Mouse (Mus musculus): Measurements from ENCODE around the gene Serpine1.
A peak's percentile ranks its signal among the peaks of the same experiment; 100 is the strongest.
"Not testable (repeated sequence)": the region's sequence is repeated elsewhere in the genome, so short reads cannot be mapped to it uniquely, and the experiment has no call there.

Serpine1 gene

GRCm38 (mm10) chr5:137072079-137072960, at the start of gene Serpine1:
TSS of gene Serpine1 (minus strand) at chr5:137072268.
- DNase-seq = peak; percentile 100

GRCm38 (mm10) chr5:137121280-137121679, 49.2 kb upstream of the Serpine1 start:
- DNase-seq = no peak

GRCm38 (mm10) chr5:137118878-137119277, 46.8 kb upstream of the Serpine1 start:
- DNase-seq = no peak

- DNase-seq = not testable (repeated sequence)
Observed at GRCm38 (mm10) chr5:137117994-137118393, 45.9 kb upstream of the Serpine1 start.

- no peak for DNase-seq
Observed at GRCm38 (mm10) chr5:137116987-137117386, 44.9 kb upstream of the Serpine1 start.

GRCm38 (mm10) chr5:137115866-137116847, 44.1 kb upstream of the Serpine1 start, which contains the start of gene Trim56:
TSS of gene Trim56 (minus strand) at chr5:137116209.
- DNase-seq = peak; percentile 99

- DNase-seq = peak; percentile 93
Observed at GRCm38 (mm10) chr5:137114891-137115561, 43.0 kb upstream of the Serpine1 start.

- peak; percentile 88 for DNase-seq
Observed at GRCm38 (mm10) chr5:137111542-137112408, 39.7 kb upstream of the Serpine1 start.

- DNase-seq = peak; percentile 91
Observed at GRCm38 (mm10) chr5:137110863-137111262, 38.8 kb upstream of the Serpine1 start.

GRCm38 (mm10) chr5:137109941-137110593, 38.0 kb upstream of the Serpine1 start:
- peak; percentile 91 for DNase-seq

GRCm38 (mm10) chr5:137108111-137108510, 36.0 kb upstream of the Serpine1 start:
- DNase-seq = no peak

GRCm38 (mm10) chr5:137107670-137108069, 35.6 kb upstream of the Serpine1 start:
- peak; percentile 86 for DNase-seq

- peak; percentile 95 for DNase-seq
Observed at GRCm38 (mm10) chr5:137107024-137107423, 35.0 kb upstream of the Serpine1 start.

GRCm38 (mm10) chr5:137106434-137106833, 34.4 kb upstream of the Serpine1 start:
- DNase-seq = peak; percentile 96

- DNase-seq = no peak
Observed at GRCm38 (mm10) chr5:137103969-137104368, 31.9 kb upstream of the Serpine1 start.

GRCm38 (mm10) chr5:137102575-137103522, 30.8 kb upstream of the Serpine1 start:
- DNase-seq = peak; percentile 99

GRCm38 (mm10) chr5:137102078-137102477, 30.0 kb upstream of the Serpine1 start:
- DNase-seq = no peak

GRCm38 (mm10) chr5:137100660-137101059, 28.6 kb upstream of the Serpine1 start:
- DNase-seq = no peak

GRCm38 (mm10) chr5:137098418-137098817, 26.4 kb upstream of the Serpine1 start:
- DNase-seq = no peak

GRCm38 (mm10) chr5:137096037-137096436, 24.0 kb upstream of the Serpine1 start:
- DNase-seq = peak; percentile 97

Measured in heart, adult 11 months (tissue).